Mouse (Mus musculus): Measurements from ENCODE around the gene Bcl2a1c.
A peak's percentile ranks its signal among the peaks of the same experiment; 100 is the strongest.
"Not testable (repeated sequence)": the region's sequence is repeated elsewhere in the genome, so short reads cannot be mapped to it uniquely, and the experiment has no call there.

Bcl2a1c gene

GRCm38 (mm10) chr9:114329855-114330254, at the start of gene Bcl2a1c:
Gene Bcl2a1c, plus strand, starts transcription at chr9:114330135.
- peak in 1 of 2 experiments; percentile 8 for DNase-seq

- DNase-seq, result not testable (repeated sequence)
These were observed 24.0 kb upstream of the Bcl2a1c start for GRCm38 (mm10) chr9:114305957-114306356.

- DNase-seq, result not testable (repeated sequence)
These were observed 18.2 kb upstream of the Bcl2a1c start for GRCm38 (mm10) chr9:114311752-114312151.

- peak in 1 of 2 experiments; percentile 58 for DNase-seq
These were observed 11.9 kb upstream of the Bcl2a1c start for GRCm38 (mm10) chr9:114318021-114318420.

- no peak for DNase-seq
These were observed 3.8 kb upstream of the Bcl2a1c start for GRCm38 (mm10) chr9:114326011-114326748.

GRCm38 (mm10) chr9:114328332-114328731, 1.6 kb upstream of the Bcl2a1c start:
- DNase-seq, result peak in 1 of 2 experiments; percentile 30

- DNase-seq, result peak; percentile 86 to 91
These were observed 38.0 kb downstream of the Bcl2a1c start for GRCm38 (mm10) chr9:114367783-114368470.

- no peak for DNase-seq
These were observed 38.5 kb downstream of the Bcl2a1c start for GRCm38 (mm10) chr9:114368471-114368858.

GRCm38 (mm10) chr9:114369389-114369788, 39.5 kb downstream of the Bcl2a1c start:
- DNase-seq, result not testable (repeated sequence)

GRCm38 (mm10) chr9:114371717-114372116, 41.8 kb downstream of the Bcl2a1c start:
- DNase-seq, result peak; percentile 39 to 49

GRCm38 (mm10) chr9:114375276-114375962, 45.5 kb downstream of the Bcl2a1c start:
- no peak for DNase-seq

- DNase-seq, result no peak
These were observed 47.2 kb downstream of the Bcl2a1c start for GRCm38 (mm10) chr9:114377168-114377567.

- no peak for DNase-seq
These were observed 49.9 kb downstream of the Bcl2a1c start for GRCm38 (mm10) chr9:114379871-114380270.
